Mouse (Mus musculus) megakaryocyte, embryonic 14.5 days (primary cell): ENCODE data around the gene Ccsap.

ENCODE experiments used
- FLI1 ChIP-seq: IDR thresholded peaks from 2 replicates; pipeline ENCODE4 v1.6.1; 2012; ENCODE audit warnings: low read length, inconsistent platforms, mixed read lengths
- GATA1 ChIP-seq: IDR thresholded peaks from 3 replicates; pipeline ENCODE4 v1.6.1; 2012; ENCODE audit warnings: mixed read lengths, low read length, inconsistent platforms, borderline replicate concordance

DNA sequence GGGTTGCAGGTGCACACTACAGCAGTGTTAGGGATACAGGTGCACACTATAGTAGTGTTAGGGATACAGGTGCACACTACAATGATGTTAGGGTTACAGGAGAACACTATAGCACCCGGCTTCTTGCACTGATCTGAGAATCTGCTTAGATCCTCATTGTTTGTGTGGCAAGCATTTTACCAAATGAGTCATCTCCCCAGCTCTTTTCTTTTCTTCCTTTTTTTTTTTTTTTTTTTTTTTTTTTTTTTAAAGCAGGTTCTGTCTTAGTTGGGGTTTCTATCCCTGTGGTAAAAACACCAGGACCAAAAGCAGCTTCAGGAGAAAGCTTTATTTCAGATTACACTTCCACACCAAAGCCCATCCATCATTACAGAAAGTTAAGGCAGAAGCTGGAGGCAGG lies 56.4 kb downstream of the Ccsap start:
- TF ChIP-seq GATA1 (no peak), FLI1 (no peak)
